Mouse (Mus musculus): ENCODE measurements around the gene Aktip. TPM values are rescaled to one million over a fixed set of nuclear protein-coding genes. Genes with fewer than 3 reads are reported as not detected.

The Aktip gene
- 72.0 and 78.0 TPM in 2 replicates for polyA plus RNA-seq (2012; rRNA removed)

DNA sequence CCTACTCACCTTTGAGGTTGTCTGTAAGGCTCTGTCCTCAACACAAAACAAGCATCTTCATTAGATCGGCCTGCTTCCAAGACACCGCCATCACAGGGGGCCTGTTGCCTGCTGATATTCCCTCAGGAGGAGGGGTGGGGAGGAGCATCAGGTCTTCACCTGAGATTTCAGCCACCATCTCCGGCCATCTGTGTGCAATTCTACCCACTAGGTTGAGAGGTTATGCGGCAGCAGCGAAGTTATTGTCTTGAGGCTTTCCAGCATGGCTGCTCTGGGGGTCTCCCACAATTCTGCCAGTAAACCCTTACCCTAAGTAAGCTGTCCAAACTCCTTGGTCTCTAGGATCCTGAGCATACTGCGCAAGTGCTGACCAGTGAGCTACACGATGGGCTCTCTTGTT is at the start of gene Aktip:
TSS of gene Aktip (minus strand) at position 101 of the 400 bp plus-strand sequence.
- no peak for DNase-seq (ENCODE audit: low read depth)

DNA sequence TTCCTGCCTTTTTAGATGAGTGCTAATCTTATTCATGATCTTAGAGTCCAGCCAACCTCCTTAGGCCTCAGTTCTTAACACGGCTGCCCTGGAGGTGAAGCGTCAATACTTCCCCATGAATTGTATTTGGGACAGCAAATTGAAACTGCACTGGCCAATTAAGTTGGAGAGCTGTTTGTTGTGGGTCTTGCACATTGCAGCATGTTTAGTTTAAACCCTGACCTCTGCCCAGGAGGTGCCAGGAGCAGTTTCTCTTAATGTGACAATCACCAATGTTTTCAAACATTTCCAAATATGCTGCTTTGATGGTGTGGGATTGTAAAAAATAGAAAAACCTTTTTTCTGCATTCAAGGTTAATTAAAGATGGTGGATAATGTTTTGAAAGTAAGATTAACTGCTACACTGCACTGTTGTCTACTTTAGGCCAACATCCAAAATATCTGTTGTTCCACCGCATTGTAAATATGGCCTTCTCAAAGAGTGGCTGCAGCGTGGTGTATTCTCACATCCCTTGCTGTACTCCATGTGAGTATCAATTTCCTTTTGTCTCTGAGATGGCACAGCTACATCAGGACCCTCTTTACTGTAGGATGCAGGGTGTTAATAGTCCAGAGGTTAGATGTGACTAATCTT is 46.2 kb upstream of the Aktip start:
- DNase-seq (ENCODE audit: low read depth) = no peak
- TF ChIP-seq CTCF (IDR thresholded peaks at IDR 0.05; ENCODE audit: borderline replicate concordance, extremely low read depth, insufficient read depth, insufficient read length) (no peak), POLR2A (IDR thresholded peaks at IDR 0.05; ENCODE audit: borderline replicate concordance, extremely low read depth, insufficient read depth, insufficient read length, poor library complexity, severe bottlenecking) (no peak)

More for the DNA sequence above, at the start of gene Aktip:
- TF ChIP-seq CTCF (IDR thresholded peaks at IDR 0.05; ENCODE audit: borderline replicate concordance, extremely low read depth, insufficient read depth, insufficient read length) (no peak), POLR2A (IDR thresholded peaks at IDR 0.05; ENCODE audit: borderline replicate concordance, extremely low read depth, insufficient read depth, insufficient read length, poor library complexity, severe bottlenecking) (no peak)

DNA sequence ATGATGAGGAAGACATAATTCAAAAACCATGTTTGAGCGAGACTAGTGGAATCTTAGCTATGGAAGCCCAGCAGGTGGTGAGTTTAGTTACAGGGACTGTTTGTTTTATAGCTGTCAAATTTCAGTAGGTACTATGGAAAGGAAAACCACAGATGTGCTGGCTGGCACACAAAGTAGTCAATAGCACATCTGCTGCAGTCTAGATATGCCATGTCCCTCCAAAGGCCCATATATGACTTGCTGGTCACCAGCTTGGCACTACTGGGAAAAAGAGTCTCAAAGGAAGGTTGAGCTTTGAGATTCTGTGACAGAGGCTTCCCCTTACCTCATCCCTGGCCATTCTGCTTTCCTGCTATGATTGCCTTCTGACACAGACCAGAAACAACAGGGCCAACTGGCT is 42.9 kb upstream of the Aktip start:
- TF ChIP-seq POLR2A (IDR thresholded peaks at IDR 0.05; ENCODE audit: borderline replicate concordance, extremely low read depth, insufficient read depth, insufficient read length, poor library complexity, severe bottlenecking) (no peak), CTCF (IDR thresholded peaks at IDR 0.05; ENCODE audit: borderline replicate concordance, extremely low read depth, insufficient read depth, insufficient read length) (no peak)
- no peak for DNase-seq (ENCODE audit: low read depth)

GRCm38 (mm10) chr8:91241873-91242519 is 42.2 kb upstream of the Aktip start:
- peak; percentile 34 for DNase-seq (ENCODE audit: low read depth)
- TF ChIP-seq CTCF (IDR thresholded peaks at IDR 0.05; ENCODE audit: borderline replicate concordance, extremely low read depth, insufficient read depth, insufficient read length) = no peak
- TF ChIP-seq POLR2A (IDR thresholded peaks at IDR 0.05; ENCODE audit: borderline replicate concordance, extremely low read depth, insufficient read depth, insufficient read length, poor library complexity, severe bottlenecking) = no peak

GRCm38 (mm10) chr8:91241371-91241770 is 41.6 kb upstream of the Aktip start:
- peak; percentile 81 for DNase-seq (ENCODE audit: low read depth)
- TF ChIP-seq POLR2A (IDR thresholded peaks at IDR 0.05; ENCODE audit: borderline replicate concordance, extremely low read depth, insufficient read depth, insufficient read length, poor library complexity, severe bottlenecking) (no peak), CTCF (IDR thresholded peaks at IDR 0.05; ENCODE audit: borderline replicate concordance, extremely low read depth, insufficient read depth, insufficient read length) (no peak)

DNA sequence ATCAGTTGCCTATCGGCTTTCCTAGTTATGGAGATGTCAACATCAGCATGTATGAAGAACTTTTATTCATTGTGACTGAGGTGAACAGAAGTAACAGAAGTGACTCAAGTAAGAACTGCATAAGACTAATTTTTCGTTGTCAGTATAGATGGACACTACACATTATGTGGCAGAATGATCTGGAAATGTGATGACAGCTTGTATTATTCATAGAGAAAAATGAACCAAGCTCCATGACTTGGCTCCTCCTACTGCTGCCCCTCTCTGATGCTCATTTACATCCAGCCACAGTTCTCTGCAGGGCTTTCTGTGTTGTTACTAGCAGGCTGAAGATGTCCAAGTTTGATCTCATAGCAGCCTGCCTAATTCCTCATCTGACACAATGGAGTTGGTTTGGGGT is 37.4 kb upstream of the Aktip start:
- DNase-seq (ENCODE audit: low read depth) = no peak
- TF ChIP-seq CTCF (IDR thresholded peaks at IDR 0.05; ENCODE audit: borderline replicate concordance, extremely low read depth, insufficient read depth, insufficient read length) (no peak), POLR2A (IDR thresholded peaks at IDR 0.05; ENCODE audit: borderline replicate concordance, extremely low read depth, insufficient read depth, insufficient read length, poor library complexity, severe bottlenecking) (no peak)

- TF ChIP-seq POLR2A (IDR thresholded peaks at IDR 0.05; ENCODE audit: borderline replicate concordance, extremely low read depth, insufficient read depth, insufficient read length, poor library complexity, severe bottlenecking) (no peak), CTCF (IDR thresholded peaks at IDR 0.05; ENCODE audit: borderline replicate concordance, extremely low read depth, insufficient read depth, insufficient read length) (no peak)
- peak; percentile 40 for DNase-seq (ENCODE audit: low read depth)
These were observed 34.3 kb upstream of the Aktip start for GRCm38 (mm10) chr8:91234097-91234496.

DNA sequence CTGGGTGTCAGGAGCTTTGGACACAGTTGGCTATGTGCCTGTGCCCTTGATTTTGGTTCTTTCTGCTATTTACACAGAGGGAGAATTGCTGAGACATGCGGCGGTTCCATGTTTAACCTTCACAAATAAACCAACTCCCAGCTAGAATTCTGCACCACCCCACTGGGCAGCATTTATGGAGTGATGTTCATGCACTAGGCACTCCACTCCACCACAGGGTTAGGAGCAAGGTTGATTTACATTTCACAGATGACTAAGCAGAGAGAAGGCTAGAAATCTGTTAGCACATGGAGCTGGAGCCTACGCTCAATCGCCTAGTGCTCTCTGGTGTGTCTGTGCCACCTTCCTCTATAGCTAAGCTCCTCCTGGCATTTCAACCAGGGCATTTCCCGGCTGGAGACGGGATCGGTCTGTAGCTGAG is 27.7 kb upstream of the Aktip start:
- no peak for DNase-seq (ENCODE audit: low read depth)
- no peak for TF ChIP-seq POLR2A (IDR thresholded peaks at IDR 0.05; ENCODE audit: borderline replicate concordance, extremely low read depth, insufficient read depth, insufficient read length, poor library complexity, severe bottlenecking)
- TF ChIP-seq CTCF (IDR thresholded peaks at IDR 0.05; ENCODE audit: borderline replicate concordance, extremely low read depth, insufficient read depth, insufficient read length) = no peak

DNA sequence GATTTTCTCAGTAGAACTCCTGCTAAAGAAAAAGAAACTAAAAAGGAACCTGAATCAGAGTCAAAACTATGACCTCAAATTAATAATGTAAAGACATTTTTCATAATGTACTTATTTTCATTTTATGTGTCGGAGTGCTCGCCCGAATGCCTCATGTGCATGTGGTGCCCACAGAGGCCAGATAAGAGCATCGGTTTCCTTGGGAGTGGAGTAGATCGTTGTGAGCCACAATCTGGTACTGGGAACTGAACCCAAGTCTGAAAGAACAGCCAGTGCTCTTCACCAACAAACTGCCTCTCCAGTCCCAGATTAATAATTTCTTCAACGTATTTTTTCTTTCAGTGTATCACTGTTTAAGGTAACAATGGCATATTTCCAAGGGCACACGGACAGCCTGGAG is 24.5 kb upstream of the Aktip start:
- DNase-seq (ENCODE audit: low read depth) = no peak
- TF ChIP-seq POLR2A (IDR thresholded peaks at IDR 0.05; ENCODE audit: borderline replicate concordance, extremely low read depth, insufficient read depth, insufficient read length, poor library complexity, severe bottlenecking) = no peak

DNA sequence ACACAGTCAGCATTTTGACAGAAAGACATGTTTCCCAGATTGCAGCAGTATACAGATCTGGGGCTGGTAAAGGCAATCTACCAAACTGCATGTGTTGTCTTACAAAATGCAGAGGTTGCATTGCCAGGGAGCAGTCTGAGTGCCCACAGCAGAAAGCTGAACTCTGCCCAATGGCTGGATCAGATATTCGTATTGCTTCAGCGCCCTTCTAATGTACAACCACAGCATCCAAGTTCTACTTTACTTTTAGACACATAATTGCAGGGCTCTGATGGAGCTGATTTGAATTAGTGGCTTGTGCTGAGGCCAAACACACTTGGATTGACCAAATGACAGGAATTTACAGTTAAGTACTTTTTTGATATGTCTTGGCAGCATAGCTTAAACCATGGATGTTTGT is 22.1 kb upstream of the Aktip start:
- no peak for DNase-seq (ENCODE audit: low read depth)
- TF ChIP-seq CTCF (IDR thresholded peaks at IDR 0.05; ENCODE audit: borderline replicate concordance, extremely low read depth, insufficient read depth, insufficient read length) (no peak), POLR2A (IDR thresholded peaks at IDR 0.05; ENCODE audit: borderline replicate concordance, extremely low read depth, insufficient read depth, insufficient read length, poor library complexity, severe bottlenecking) (no peak)

GRCm38 (mm10) chr8:91218271-91218670 is 18.5 kb upstream of the Aktip start:
- DNase-seq (ENCODE audit: low read depth) = no peak
- TF ChIP-seq POLR2A (IDR thresholded peaks at IDR 0.05; ENCODE audit: borderline replicate concordance, extremely low read depth, insufficient read depth, insufficient read length, poor library complexity, severe bottlenecking) (no peak), CTCF (IDR thresholded peaks at IDR 0.05; ENCODE audit: borderline replicate concordance, extremely low read depth, insufficient read depth, insufficient read length) (no peak)

All from brain, embryonic 14.5 days (tissue).